Mouse (Mus musculus): ENCODE measurements at regions not wholly inside any gene's neighbourhood (a gene's known extent, or its start where the extent isn't known, plus 50 kb on each side); places are given as distances from the start of the nearest gene placed in this dataset.

- Histone ChIP-seq H3K27ac (no peak overlapping the region), H3K4me3 (no peak overlapping the region), H3K4me1 (ENCODE audit: control insufficient read depth, insufficient read depth, low read length) (no peaks in the 10 kb centered on the region), H3K36me3 (ENCODE audit: control insufficient read depth, insufficient read depth, low read length) (no peaks in the 10 kb centered on the region), H3K79me2 (replicated peaks; ENCODE audit: control insufficient read depth, insufficient read depth, low read length) (no peaks in the 10 kb centered on the region), H3K27me3 (ENCODE audit: control insufficient read depth, insufficient read depth, low read length) (no peaks in the 10 kb centered on the region), H3K9ac (ENCODE audit: low read depth, low read length) (no peak overlapping the region)
- intact Hi-C loops (cut with DNase I): loop anchor here (5.0 kb wide), 2 partner anchors 1090 to 1500 kb away; no protein-coding TSS in a partner anchor
- 81% methylated on average over 10 of the region's 10 CpGs for WGBS
- no peak for TF ChIP-seq EP300 (IDR thresholded peaks at IDR 0.05; ENCODE audit: insufficient read depth, low read depth, low read length)
- no peak for TF ChIP-seq POLR2A (IDR thresholded peaks at IDR 0.05; ENCODE audit: insufficient read depth, low read depth, low read length)
- no peak for TF ChIP-seq CTCF (IDR thresholded peaks at IDR 0.05)
- DNase-seq: no peak
Measured at GRCm38 (mm10) chr1:55891894-55892293, 486.2 kb downstream of the Plcl1 start.

DNA sequence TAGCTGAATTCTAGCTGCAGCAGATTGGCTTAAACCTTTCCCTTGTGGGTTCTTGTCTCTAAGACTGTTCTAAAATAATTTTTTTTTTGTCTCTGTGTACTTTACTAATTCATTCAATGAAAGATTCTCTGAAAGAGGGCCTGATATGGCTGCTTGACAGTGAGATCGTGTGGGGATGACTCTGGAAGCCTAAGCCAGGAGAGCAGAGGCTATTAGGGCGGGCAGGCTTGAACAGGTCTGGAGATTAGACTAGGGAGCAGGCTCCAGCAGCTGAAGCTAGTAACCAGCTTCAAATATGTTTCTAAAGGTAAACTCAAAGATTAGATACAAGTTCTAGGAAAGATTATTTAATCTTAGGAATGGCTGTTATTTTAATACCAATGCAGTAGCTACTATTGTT lies 491.9 kb downstream of the Plcl1 start:
- Histone ChIP-seq H3K79me2 (replicated peaks; ENCODE audit: control insufficient read depth, insufficient read depth, low read length) (no peaks in the 10 kb centered on the region), H3K4me3 (no peak overlapping the region), H3K36me3 (ENCODE audit: control insufficient read depth, insufficient read depth, low read length) (no peaks in the 10 kb centered on the region), H3K9ac (ENCODE audit: low read depth, low read length) (no peak overlapping the region), H3K27ac (no peak overlapping the region), H3K27me3 (ENCODE audit: control insufficient read depth, insufficient read depth, low read length) (no peaks in the 10 kb centered on the region), H3K4me1 (ENCODE audit: control insufficient read depth, insufficient read depth, low read length) (no peaks in the 10 kb centered on the region)
- WGBS: 51% methylated on average over 2 of the region's 2 CpGs
- intact Hi-C loops (cut with DNase I): no loop called here
- no peak for TF ChIP-seq CTCF (IDR thresholded peaks at IDR 0.05)
- no peak for TF ChIP-seq EP300 (IDR thresholded peaks at IDR 0.05; ENCODE audit: insufficient read depth, low read depth, low read length)
- TF ChIP-seq POLR2A (IDR thresholded peaks at IDR 0.05; ENCODE audit: insufficient read depth, low read depth, low read length): no peak
- DNase-seq: no peak

GRCm38 (mm10) chr1:55898031-55898430 lies 492.3 kb downstream of the Plcl1 start:
- Histone ChIP-seq H3K79me2 (replicated peaks; ENCODE audit: control insufficient read depth, insufficient read depth, low read length) (no peaks in the 10 kb centered on the region), H3K9ac (ENCODE audit: low read depth, low read length) (no peak overlapping the region), H3K4me1 (ENCODE audit: control insufficient read depth, insufficient read depth, low read length) (no peaks in the 10 kb centered on the region), H3K4me3 (no peak overlapping the region), H3K27ac (no peak overlapping the region), H3K27me3 (ENCODE audit: control insufficient read depth, insufficient read depth, low read length) (no peaks in the 10 kb centered on the region), H3K36me3 (ENCODE audit: control insufficient read depth, insufficient read depth, low read length) (no peaks in the 10 kb centered on the region)
- no peak for TF ChIP-seq CTCF (IDR thresholded peaks at IDR 0.05)
- no peak for TF ChIP-seq EP300 (IDR thresholded peaks at IDR 0.05; ENCODE audit: insufficient read depth, low read depth, low read length)
- no peak for TF ChIP-seq POLR2A (IDR thresholded peaks at IDR 0.05; ENCODE audit: insufficient read depth, low read depth, low read length)
- intact Hi-C loops (cut with DNase I): no loop called here
- WGBS: 33% methylated on average over 3 of the region's 3 CpGs
- DNase-seq: no peak

- TF ChIP-seq CTCF (IDR thresholded peaks at IDR 0.05) (no peak), POLR2A (IDR thresholded peaks at IDR 0.05; ENCODE audit: insufficient read depth, low read depth, low read length) (no peak), EP300 (IDR thresholded peaks at IDR 0.05; ENCODE audit: insufficient read depth, low read depth, low read length) (no peak)
- H3K4me3 ChIP-seq: no peak overlapping the region
- no peak for DNase-seq
Measured at GRCm38 (mm10) chr1:55900033-55900432, 494.3 kb downstream of the Plcl1 start.

GRCm38 (mm10) chr1:55903177-55903576 lies 497.5 kb downstream of the Plcl1 start:
- TF ChIP-seq CTCF (IDR thresholded peaks at IDR 0.05) (no peak), EP300 (IDR thresholded peaks at IDR 0.05; ENCODE audit: insufficient read depth, low read depth, low read length) (no peak), POLR2A (IDR thresholded peaks at IDR 0.05; ENCODE audit: insufficient read depth, low read depth, low read length) (no peak)
- no peak for DNase-seq
- Histone ChIP-seq H3K79me2 (replicated peaks; ENCODE audit: control insufficient read depth, insufficient read depth, low read length) (no peaks in the 10 kb centered on the region), H3K36me3 (ENCODE audit: control insufficient read depth, insufficient read depth, low read length) (no peaks in the 10 kb centered on the region), H3K27me3 (ENCODE audit: control insufficient read depth, insufficient read depth, low read length) (no peaks in the 10 kb centered on the region), H3K27ac (no peak overlapping the region), H3K4me3 (no peak overlapping the region), H3K4me1 (ENCODE audit: control insufficient read depth, insufficient read depth, low read length) (no peaks in the 10 kb centered on the region), H3K9ac (ENCODE audit: low read depth, low read length) (no peak overlapping the region)
- intact Hi-C loops (cut with DNase I): no loop called here
- WGBS: 84% methylated on average over 3 of the region's 3 CpGs

More at GRCm38 (mm10) chr1:55900033-55900432, 494.3 kb downstream of the Plcl1 start:
- Histone ChIP-seq H3K27ac (no peak overlapping the region), H3K9ac (ENCODE audit: low read depth, low read length) (no peak overlapping the region), H3K79me2 (replicated peaks; ENCODE audit: control insufficient read depth, insufficient read depth, low read length) (no peaks in the 10 kb centered on the region), H3K4me1 (ENCODE audit: control insufficient read depth, insufficient read depth, low read length) (no peaks in the 10 kb centered on the region), H3K36me3 (ENCODE audit: control insufficient read depth, insufficient read depth, low read length) (no peaks in the 10 kb centered on the region), H3K27me3 (ENCODE audit: control insufficient read depth, insufficient read depth, low read length) (no peaks in the 10 kb centered on the region)
- 52% methylated on average over 3 of the region's 3 CpGs for WGBS
- intact Hi-C loops (cut with DNase I): no loop called here

- H3K27me3 ChIP-seq (ENCODE audit: control insufficient read depth, insufficient read depth, low read length): no peaks in the 10 kb centered on the region
- H3K27ac ChIP-seq: no peak overlapping the region
- intact Hi-C loops (cut with DNase I): no loop called here
- WGBS: 34% methylated on average over 2 of the region's 2 CpGs
- TF ChIP-seq POLR2A (IDR thresholded peaks at IDR 0.05; ENCODE audit: insufficient read depth, low read depth, low read length): no peak
- TF ChIP-seq CTCF (IDR thresholded peaks at IDR 0.05): no peak
- TF ChIP-seq EP300 (IDR thresholded peaks at IDR 0.05; ENCODE audit: insufficient read depth, low read depth, low read length): no peak
- no peak for DNase-seq
- no peaks in the 10 kb centered on the region for H3K36me3 ChIP-seq (ENCODE audit: control insufficient read depth, insufficient read depth, low read length)
- H3K9ac ChIP-seq (ENCODE audit: low read depth, low read length): no peak overlapping the region
- H3K4me1 ChIP-seq (ENCODE audit: control insufficient read depth, insufficient read depth, low read length): no peaks in the 10 kb centered on the region
- H3K4me3 ChIP-seq: no peak overlapping the region
- H3K79me2 ChIP-seq (replicated peaks; ENCODE audit: control insufficient read depth, insufficient read depth, low read length): no peaks in the 10 kb centered on the region
Measured at GRCm38 (mm10) chr1:55904571-55904970, 498.9 kb downstream of the Plcl1 start.
